Mouse (Mus musculus): ENCODE data around the gene Utp11. TPM values are rescaled to one million over a fixed set of nuclear protein-coding genes. Genes with fewer than 3 reads are reported as not detected.

Gene Utp11
- 33.9 and 39.2 TPM in 2 replicates for polyA plus RNA-seq (2014; fragmentation: Nextera tagmentation; extraction: Ambion mirVana)

- Histone ChIP-seq H3K27me3 (ENCODE audit: control insufficient read depth, insufficient read depth, low read length) (peaks cover 4% of the 10 kb centered on the region; the same call in 1 of the 2 replicates), H3K4me3 (ENCODE audit: low read depth, low read length) (peak within 1 kb of the TSS; percentile 89), H3K4me2 (ENCODE audit: low read depth, low read length) (peak within 1 kb of the TSS; percentile 81), H3K9ac (replicated peaks; ENCODE audit: low read depth, low read length) (peak within 1 kb of the TSS; percentile 88), H3K4me1 (ENCODE audit: control insufficient read depth, insufficient read depth, low read length) (peaks cover 6% of the 10 kb centered on the region), H3K9me3 (ENCODE audit: control insufficient read depth, low read length) (no peaks in the 10 kb centered on the region), H3K27ac (ENCODE audit: low read depth, low read length) (0 out of 2 replicates have a peak within 1 kb of the TSS, but pooled peaks have one; percentile 52), H3K36me3 (ENCODE audit: control insufficient read depth, insufficient read depth, low read length) (no peaks in the 10 kb centered on the region)
- WGBS = under 1% methylated on average over 43 of the region's 43 CpGs
- peak; percentile 98 for ATAC-seq (ENCODE audit: low read depth)
These were observed at the start of gene Utp11 for GRCm38 (mm10) chr4:124693135-124693894. Utp11 (minus strand) TSS chr4:124693600.

GRCm38 (mm10) chr4:124742839-124743238, 49.4 kb upstream of the Utp11 start:
- H3K4me3 ChIP-seq (ENCODE audit: low read depth, low read length) = no peak overlapping the region
- H3K4me2 ChIP-seq (ENCODE audit: low read depth, low read length) = peak overlapping the region; percentile 72; the same call in 1 of the 2 replicates

GRCm38 (mm10) chr4:124741376-124742343, 48.3 kb upstream of the Utp11 start, which contains the start of gene Inpp5b:
Inpp5b (plus strand) TSS chr4:124741850.
- Histone ChIP-seq H3K27ac (ENCODE audit: low read depth, low read length) (peak within 1 kb of the TSS; percentile 18; the same call in 1 of the 2 replicates), H3K27me3 (ENCODE audit: control insufficient read depth, insufficient read depth, low read length) (no peaks in the 10 kb centered on the region), H3K9me3 (ENCODE audit: control insufficient read depth, low read length) (no peaks in the 10 kb centered on the region), H3K36me3 (ENCODE audit: control insufficient read depth, insufficient read depth, low read length) (peaks cover 12% of the 10 kb centered on the region), H3K4me3 (ENCODE audit: low read depth, low read length) (peak within 1 kb of the TSS; percentile 54), H3K4me1 (ENCODE audit: control insufficient read depth, insufficient read depth, low read length) (peaks cover 12% of the 10 kb centered on the region; the same call in 1 of the 2 replicates), H3K4me2 (ENCODE audit: low read depth, low read length) (peak within 1 kb of the TSS; percentile 72), H3K9ac (replicated peaks; ENCODE audit: low read depth, low read length) (peak within 1 kb of the TSS; percentile 62)
- peak; percentile 90 for ATAC-seq (ENCODE audit: low read depth)
- 15% methylated on average over 25 of the region's 25 CpGs for WGBS

More at GRCm38 (mm10) chr4:124742839-124743238, 49.4 kb upstream of the Utp11 start:
- no peak overlapping the region for H3K9ac ChIP-seq (replicated peaks; ENCODE audit: low read depth, low read length)
- no peak overlapping the region for H3K27ac ChIP-seq (ENCODE audit: low read depth, low read length)
- H3K27me3 ChIP-seq (ENCODE audit: control insufficient read depth, insufficient read depth, low read length) = no peaks in the 10 kb centered on the region
- WGBS = 92% methylated on average over 11 of the region's 11 CpGs
- ATAC-seq (ENCODE audit: low read depth) = no peak
- peaks cover 9% of the 10 kb centered on the region; the same call in 1 of the 2 replicates for H3K4me1 ChIP-seq (ENCODE audit: control insufficient read depth, insufficient read depth, low read length)
- H3K36me3 ChIP-seq (ENCODE audit: control insufficient read depth, insufficient read depth, low read length) = peaks cover 12% of the 10 kb centered on the region
- H3K9me3 ChIP-seq (ENCODE audit: control insufficient read depth, low read length) = no peaks in the 10 kb centered on the region

- H3K9ac ChIP-seq (replicated peaks; ENCODE audit: low read depth, low read length) = no peak overlapping the region
- no peaks in the 10 kb centered on the region for H3K27me3 ChIP-seq (ENCODE audit: control insufficient read depth, insufficient read depth, low read length)
- ATAC-seq (ENCODE audit: low read depth) = no peak
- H3K36me3 ChIP-seq (ENCODE audit: control insufficient read depth, insufficient read depth, low read length) = no peaks in the 10 kb centered on the region
- 64% methylated on average over 1 of the region's 1 CpGs for WGBS
- H3K27ac ChIP-seq (ENCODE audit: low read depth, low read length) = no peak overlapping the region
- no peak overlapping the region for H3K4me3 ChIP-seq (ENCODE audit: low read depth, low read length)
- H3K9me3 ChIP-seq (ENCODE audit: control insufficient read depth, low read length) = no peaks in the 10 kb centered on the region
- H3K4me1 ChIP-seq (ENCODE audit: control insufficient read depth, insufficient read depth, low read length) = peaks cover 15% of the 10 kb centered on the region; the same call in 1 of the 2 replicates
- no peak overlapping the region for H3K4me2 ChIP-seq (ENCODE audit: low read depth, low read length)
These were observed 45.4 kb upstream of the Utp11 start for GRCm38 (mm10) chr4:124738783-124739182.

GRCm38 (mm10) chr4:124738013-124738412, 44.6 kb upstream of the Utp11 start:
- Histone ChIP-seq H3K4me1 (ENCODE audit: control insufficient read depth, insufficient read depth, low read length) (peaks cover 15% of the 10 kb centered on the region; the same call in 1 of the 2 replicates), H3K4me3 (ENCODE audit: low read depth, low read length) (no peak overlapping the region), H3K27ac (ENCODE audit: low read depth, low read length) (no peak overlapping the region), H3K4me2 (ENCODE audit: low read depth, low read length) (no peak overlapping the region), H3K27me3 (ENCODE audit: control insufficient read depth, insufficient read depth, low read length) (no peaks in the 10 kb centered on the region), H3K9ac (replicated peaks; ENCODE audit: low read depth, low read length) (no peak overlapping the region), H3K36me3 (ENCODE audit: control insufficient read depth, insufficient read depth, low read length) (no peaks in the 10 kb centered on the region), H3K9me3 (ENCODE audit: control insufficient read depth, low read length) (no peaks in the 10 kb centered on the region)
- 62% methylated on average over 4 of the region's 4 CpGs for WGBS
- ATAC-seq (ENCODE audit: low read depth) = no peak

GRCm38 (mm10) chr4:124737486-124737885, 44.1 kb upstream of the Utp11 start:
- Histone ChIP-seq H3K4me1 (ENCODE audit: control insufficient read depth, insufficient read depth, low read length) (peaks cover 13% of the 10 kb centered on the region; the same call in 1 of the 2 replicates), H3K4me3 (ENCODE audit: low read depth, low read length) (no peak overlapping the region), H3K27ac (ENCODE audit: low read depth, low read length) (0 out of 2 replicates have a peak overlapping the region, but pooled peaks have one; percentile 36), H3K27me3 (ENCODE audit: control insufficient read depth, insufficient read depth, low read length) (no peaks in the 10 kb centered on the region), H3K4me2 (ENCODE audit: low read depth, low read length) (no peak overlapping the region), H3K36me3 (ENCODE audit: control insufficient read depth, insufficient read depth, low read length) (no peaks in the 10 kb centered on the region), H3K9ac (replicated peaks; ENCODE audit: low read depth, low read length) (no peak overlapping the region), H3K9me3 (ENCODE audit: control insufficient read depth, low read length) (no peaks in the 10 kb centered on the region)
- WGBS = 81% methylated on average over 5 of the region's 5 CpGs
- no peak for ATAC-seq (ENCODE audit: low read depth)

GRCm38 (mm10) chr4:124736952-124737351, 43.6 kb upstream of the Utp11 start:
- Histone ChIP-seq H3K27me3 (ENCODE audit: control insufficient read depth, insufficient read depth, low read length) (no peaks in the 10 kb centered on the region), H3K4me1 (ENCODE audit: control insufficient read depth, insufficient read depth, low read length) (peaks cover 8% of the 10 kb centered on the region; the same call in 1 of the 2 replicates), H3K4me2 (ENCODE audit: low read depth, low read length) (no peak overlapping the region), H3K9ac (replicated peaks; ENCODE audit: low read depth, low read length) (no peak overlapping the region), H3K36me3 (ENCODE audit: control insufficient read depth, insufficient read depth, low read length) (0 out of 2 replicates have a peak, but pooled peaks cover 2% of the 10 kb centered on the region), H3K4me3 (ENCODE audit: low read depth, low read length) (no peak overlapping the region), H3K27ac (ENCODE audit: low read depth, low read length) (peak overlapping the region; percentile 36; the same call in 1 of the 2 replicates), H3K9me3 (ENCODE audit: control insufficient read depth, low read length) (no peaks in the 10 kb centered on the region)
- ATAC-seq (ENCODE audit: low read depth) = no peak
- 57% methylated on average over 2 of the region's 2 CpGs for WGBS

- WGBS = 84% methylated on average over 6 of the region's 6 CpGs
- Histone ChIP-seq H3K36me3 (ENCODE audit: control insufficient read depth, insufficient read depth, low read length) (peaks cover 78% of the 10 kb centered on the region), H3K9ac (replicated peaks; ENCODE audit: low read depth, low read length) (no peak overlapping the region), H3K4me2 (ENCODE audit: low read depth, low read length) (no peak overlapping the region), H3K27ac (ENCODE audit: low read depth, low read length) (no peak overlapping the region), H3K4me3 (ENCODE audit: low read depth, low read length) (no peak overlapping the region), H3K27me3 (ENCODE audit: control insufficient read depth, insufficient read depth, low read length) (no peaks in the 10 kb centered on the region), H3K9me3 (ENCODE audit: control insufficient read depth, low read length) (no peaks in the 10 kb centered on the region), H3K4me1 (ENCODE audit: control insufficient read depth, insufficient read depth, low read length) (no peaks in the 10 kb centered on the region)
- no peak for ATAC-seq (ENCODE audit: low read depth)
These were observed 32.7 kb upstream of the Utp11 start for GRCm38 (mm10) chr4:124726121-124726520.
